Mouse (Mus musculus): ENCODE data around the gene Sox8. TPM values are rescaled to one million over a fixed set of nuclear protein-coding genes. Genes with fewer than 3 reads are reported as not detected.

Sox8 gene
- total RNA-seq, 1 experiment: 0.40 TPM

- H3K9ac ChIP-seq (ENCODE audit: insufficient read depth, low read depth, low read length, poor library complexity, severe bottlenecking): no peak overlapping the region
- no peak overlapping the region for H3K4me3 ChIP-seq (ENCODE audit: insufficient read depth in 1 of 2, low read depth in 1 of 2, low read length in 2 of 2, poor library complexity in 1 of 2, severe bottlenecking in 1 of 2)
- TF ChIP-seq HCFC1 (IDR thresholded peaks at IDR 0.05; ENCODE audit: borderline replicate concordance, insufficient read depth, low read length) (no peak), MAFK (IDR thresholded peaks at IDR 0.05; ENCODE audit: insufficient read depth, low read depth, low read length) (no peak), CHD2 (IDR thresholded peaks at IDR 0.05; ENCODE audit: low read depth, low read length) (no peak), ZC3H11A (IDR thresholded peaks at IDR 0.05; ENCODE audit: borderline replicate concordance, low read depth, low read length) (no peak), ZNF384 (IDR thresholded peaks at IDR 0.05; ENCODE audit: low read depth, low read length) (no peak)
- 0 out of 2 replicates have a peak, but pooled peaks cover 2% of the 10 kb centered on the region for H3K36me3 ChIP-seq (ENCODE audit: control insufficient read depth, insufficient read depth, low read length, poor library complexity, severe bottlenecking)
- in situ Hi-C loops (cut with MboI; ENCODE audit: low sequenced_read_pairs in 2 of 2, unreplicated experiment in 2 of 2): no loop called here
- DNase-seq (ENCODE audit: low read depth, low spot score): no peak
- peaks cover 0 to 19% of the 10 kb centered on the region in 2 experiments; a peak in 3 of 4 replicates for H3K4me1 ChIP-seq (ENCODE audit: control insufficient read depth in 2 of 2, insufficient read depth in 2 of 2, low read length in 2 of 2, poor library complexity in 1 of 2)
- no peak overlapping the region; the same call in 1 of the 2 replicates for H3K27ac ChIP-seq (ENCODE audit: insufficient read depth, low read depth, low read length, poor library complexity, severe bottlenecking)
- no peaks in the 10 kb centered on the region for H3K9me3 ChIP-seq (ENCODE audit: control insufficient read depth, insufficient read depth, low read depth, low read length)
Observed at GRCm38 (mm10) chr17:25608137-25608785, 37.8 kb upstream of the Sox8 start.

GRCm38 (mm10) chr17:25604234-25604633 lies 33.7 kb upstream of the Sox8 start:
- peaks cover 0 to 2% of the 10 kb centered on the region in 2 experiments; a peak in 1 of 4 replicates for H3K4me1 ChIP-seq (ENCODE audit: control insufficient read depth in 2 of 2, insufficient read depth in 2 of 2, low read length in 2 of 2, poor library complexity in 1 of 2)
- 0 out of 2 replicates have a peak, but pooled peaks cover 2% of the 10 kb centered on the region for H3K36me3 ChIP-seq (ENCODE audit: control insufficient read depth, insufficient read depth, low read length, poor library complexity, severe bottlenecking)
- no peak for TF ChIP-seq HCFC1 (IDR thresholded peaks at IDR 0.05; ENCODE audit: borderline replicate concordance, insufficient read depth, low read length)
- no peak for TF ChIP-seq CHD2 (IDR thresholded peaks at IDR 0.05; ENCODE audit: low read depth, low read length)
- no peak for TF ChIP-seq MAFK (IDR thresholded peaks at IDR 0.05; ENCODE audit: insufficient read depth, low read depth, low read length)
- no peak for TF ChIP-seq ZNF384 (IDR thresholded peaks at IDR 0.05; ENCODE audit: low read depth, low read length)
- TF ChIP-seq ZC3H11A (IDR thresholded peaks at IDR 0.05; ENCODE audit: borderline replicate concordance, low read depth, low read length): no peak
- in situ Hi-C loops (cut with MboI; ENCODE audit: low sequenced_read_pairs in 2 of 2, unreplicated experiment in 2 of 2): no loop called here
- no peak for DNase-seq (ENCODE audit: low read depth, low spot score)
- no peak overlapping the region for H3K27ac ChIP-seq (ENCODE audit: insufficient read depth, low read depth, low read length, poor library complexity, severe bottlenecking)
- H3K9ac ChIP-seq (ENCODE audit: insufficient read depth, low read depth, low read length, poor library complexity, severe bottlenecking): no peak overlapping the region
- H3K4me3 ChIP-seq (ENCODE audit: insufficient read depth in 1 of 2, low read depth in 1 of 2, low read length in 2 of 2, poor library complexity in 1 of 2, severe bottlenecking in 1 of 2): no peak overlapping the region
- H3K9me3 ChIP-seq (ENCODE audit: control insufficient read depth, insufficient read depth, low read depth, low read length): no peaks in the 10 kb centered on the region

GRCm38 (mm10) chr17:25602366-25602765 lies 31.9 kb upstream of the Sox8 start:
- Histone ChIP-seq H3K9ac (ENCODE audit: insufficient read depth, low read depth, low read length, poor library complexity, severe bottlenecking) (no peak overlapping the region), H3K9me3 (ENCODE audit: control insufficient read depth, insufficient read depth, low read depth, low read length) (no peaks in the 10 kb centered on the region), H3K27ac (ENCODE audit: insufficient read depth, low read depth, low read length, poor library complexity, severe bottlenecking) (no peak overlapping the region), H3K4me1 (ENCODE audit: control insufficient read depth in 2 of 2, insufficient read depth in 2 of 2, low read length in 2 of 2, poor library complexity in 1 of 2) (peaks cover 0 to 2% of the 10 kb centered on the region in 2 experiments; a peak in 1 of 4 replicates), H3K36me3 (ENCODE audit: control insufficient read depth, insufficient read depth, low read length, poor library complexity, severe bottlenecking) (no peaks in the 10 kb centered on the region), H3K4me3 (ENCODE audit: insufficient read depth in 1 of 2, low read depth in 1 of 2, low read length in 2 of 2, poor library complexity in 1 of 2, severe bottlenecking in 1 of 2) (no peak overlapping the region)
- TF ChIP-seq HCFC1 (IDR thresholded peaks at IDR 0.05; ENCODE audit: borderline replicate concordance, insufficient read depth, low read length): no peak
- no peak for TF ChIP-seq CHD2 (IDR thresholded peaks at IDR 0.05; ENCODE audit: low read depth, low read length)
- TF ChIP-seq MAFK (IDR thresholded peaks at IDR 0.05; ENCODE audit: insufficient read depth, low read depth, low read length): no peak
- TF ChIP-seq ZC3H11A (IDR thresholded peaks at IDR 0.05; ENCODE audit: borderline replicate concordance, low read depth, low read length): no peak
- TF ChIP-seq ZNF384 (IDR thresholded peaks at IDR 0.05; ENCODE audit: low read depth, low read length): no peak
- no peak for DNase-seq (ENCODE audit: low read depth, low spot score)
- in situ Hi-C loops (cut with MboI; ENCODE audit: low sequenced_read_pairs in 2 of 2, unreplicated experiment in 2 of 2): no loop called here

GRCm38 (mm10) chr17:25597537-25597936 lies 27.1 kb upstream of the Sox8 start:
- H3K36me3 ChIP-seq (ENCODE audit: control insufficient read depth, insufficient read depth, low read length, poor library complexity, severe bottlenecking): peaks cover 2% of the 10 kb centered on the region; the same call in 1 of the 2 replicates
- no peak for DNase-seq (ENCODE audit: low read depth, low spot score)
- no peak overlapping the region for H3K27ac ChIP-seq (ENCODE audit: insufficient read depth, low read depth, low read length, poor library complexity, severe bottlenecking)
- H3K4me1 ChIP-seq (ENCODE audit: control insufficient read depth in 2 of 2, insufficient read depth in 2 of 2, low read length in 2 of 2, poor library complexity in 1 of 2): no peaks in the 10 kb centered on the region
- TF ChIP-seq ZC3H11A (IDR thresholded peaks at IDR 0.05; ENCODE audit: borderline replicate concordance, low read depth, low read length) (no peak), MAFK (IDR thresholded peaks at IDR 0.05; ENCODE audit: insufficient read depth, low read depth, low read length) (no peak), HCFC1 (IDR thresholded peaks at IDR 0.05; ENCODE audit: borderline replicate concordance, insufficient read depth, low read length) (no peak)
- no peak overlapping the region for H3K9ac ChIP-seq (ENCODE audit: insufficient read depth, low read depth, low read length, poor library complexity, severe bottlenecking)
- no peak overlapping the region for H3K4me3 ChIP-seq (ENCODE audit: insufficient read depth in 1 of 2, low read depth in 1 of 2, low read length in 2 of 2, poor library complexity in 1 of 2, severe bottlenecking in 1 of 2)
- in situ Hi-C loops (cut with MboI; ENCODE audit: low sequenced_read_pairs in 2 of 2, unreplicated experiment in 2 of 2): no loop called here
- H3K9me3 ChIP-seq (ENCODE audit: control insufficient read depth, insufficient read depth, low read depth, low read length): no peaks in the 10 kb centered on the region

Measured in ES-E14 (cell line).